Mouse (Mus musculus) hematopoietic stem cell, adult 5-6 weeks (primary cell): ENCODE measurements at regions not wholly inside any gene's neighbourhood (a gene's known extent, or its start where the extent isn't known, plus 50 kb on each side); places are given as distances from the start of the nearest gene placed in this dataset.

Experiments
- ATAC-seq, 2 experiments: fragments of 125-278 bp in 1 of 2; replicated peaks in 1 of 2; 2 replicates each; pipeline ENCODE4 v1.8.0; 2016 to 2017; ENCODE audit warnings: inconsistent platforms in 2 of 2, mild to moderate bottlenecking in 2 of 2, moderate number of reproducible peaks in 2 of 2, low read depth in 1 of 2, moderate TSS enrichment in 1 of 2; ENCODE audit not compliant: low FRiP score in 2 of 2, poor library complexity in 2 of 2, severe bottlenecking in 2 of 2, insufficient read depth in 1 of 2, low TSS enrichment in 1 of 2

DNA sequence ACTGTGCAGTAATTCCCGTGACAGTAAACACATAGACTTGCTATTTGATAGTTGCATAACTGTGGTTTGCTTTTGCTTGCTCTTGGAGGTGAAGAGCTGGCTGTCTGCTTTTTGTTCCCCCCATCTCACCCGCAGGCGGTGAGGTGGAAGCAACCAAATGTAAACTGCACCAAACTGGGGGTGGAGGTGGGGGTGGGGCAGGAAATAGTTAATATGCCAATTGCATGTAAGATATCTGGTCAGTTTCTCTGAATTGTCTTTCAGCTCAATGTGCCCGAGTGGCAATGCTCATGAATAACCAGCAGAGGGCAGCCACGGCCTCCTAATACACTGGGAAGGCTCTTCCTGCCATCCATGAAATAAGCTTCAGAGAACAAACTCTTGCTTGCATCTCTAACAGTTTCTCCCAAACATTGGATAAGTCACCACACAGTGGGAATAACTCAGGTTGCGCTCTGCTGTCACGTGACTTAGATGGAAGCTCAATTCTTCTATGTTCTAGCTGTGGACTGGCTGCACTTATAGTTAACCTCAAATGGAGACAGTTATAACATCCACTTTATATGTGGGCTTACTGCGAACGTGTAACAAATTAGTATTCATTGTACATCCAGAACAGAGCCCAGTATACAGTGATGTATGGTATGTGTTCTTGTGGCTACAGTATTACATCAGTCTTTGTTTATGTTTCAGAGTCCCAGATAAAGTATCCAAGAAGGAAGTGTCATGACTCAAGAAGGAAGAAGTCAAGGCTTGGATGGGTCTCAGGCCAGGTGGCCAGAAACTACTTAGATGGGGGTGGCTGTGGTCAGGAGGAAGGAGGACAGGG, 62.0 kb upstream of the Egflam start:
- peak; percentile 62 to 64; a peak in 2 of 4 replicates for ATAC-seq

DNA sequence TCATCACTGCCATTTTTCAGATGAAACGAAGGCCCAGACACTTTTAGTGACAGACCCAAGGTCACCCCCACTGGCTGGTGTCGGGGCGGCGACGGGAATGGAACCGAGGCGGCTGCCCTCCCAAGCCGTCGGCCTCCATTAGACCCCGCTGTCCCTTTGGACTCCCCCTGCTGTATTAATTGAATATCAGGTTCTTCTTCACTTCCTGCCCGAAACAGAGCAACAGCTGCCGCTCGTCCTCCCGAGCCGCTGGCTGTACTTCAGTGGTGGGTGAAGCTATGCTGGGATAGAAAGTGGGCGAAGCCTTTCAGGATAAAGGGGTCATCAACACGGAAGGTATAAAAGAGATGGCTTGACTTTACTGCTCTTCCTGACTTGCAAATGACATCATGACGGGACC, 64.4 kb upstream of the Egflam start:
- ATAC-seq: no peak

DNA sequence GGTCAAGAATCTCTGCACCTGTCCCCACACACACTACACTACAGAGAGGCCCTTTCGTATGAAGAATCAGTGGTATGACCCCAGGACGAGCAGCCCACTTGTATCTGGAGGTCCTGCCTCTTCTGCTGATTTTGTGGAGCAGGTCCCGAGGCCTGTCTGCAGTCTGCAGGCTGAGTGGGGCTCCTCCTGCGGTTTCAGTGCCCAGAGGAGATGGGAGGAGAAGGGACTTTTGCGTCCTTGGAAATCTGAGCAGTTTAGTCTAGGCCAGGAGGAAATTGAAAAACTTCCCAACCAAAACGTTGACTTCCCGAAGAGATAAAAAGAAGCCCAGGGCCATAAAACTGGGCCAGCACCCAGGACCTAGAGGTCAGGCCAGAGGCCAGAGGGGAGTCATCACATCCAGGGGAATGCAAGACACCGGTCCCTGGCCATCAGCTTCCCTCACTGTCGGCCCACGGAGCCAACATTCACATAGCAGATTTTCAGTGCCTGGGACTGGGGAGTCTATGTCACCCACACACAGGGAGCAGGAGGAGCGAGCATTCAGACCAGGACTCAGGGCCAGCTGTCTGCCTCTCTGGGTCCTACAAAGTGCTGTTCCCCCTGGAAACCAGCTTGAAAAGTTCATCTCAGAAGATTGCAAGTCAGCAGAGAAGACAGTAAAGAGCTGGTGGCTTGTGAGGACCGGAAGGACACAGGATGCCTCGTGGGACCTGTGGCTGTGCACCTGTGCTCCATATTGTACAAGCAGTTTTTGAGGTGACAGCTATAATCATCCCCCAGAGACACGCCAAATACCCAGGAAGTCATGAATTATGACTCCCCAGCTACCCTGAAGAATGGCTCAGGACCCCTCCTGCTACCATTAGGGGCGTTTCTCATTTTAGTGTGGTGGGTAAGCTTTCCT, 65.5 kb upstream of the Egflam start:
- no peak for ATAC-seq

DNA sequence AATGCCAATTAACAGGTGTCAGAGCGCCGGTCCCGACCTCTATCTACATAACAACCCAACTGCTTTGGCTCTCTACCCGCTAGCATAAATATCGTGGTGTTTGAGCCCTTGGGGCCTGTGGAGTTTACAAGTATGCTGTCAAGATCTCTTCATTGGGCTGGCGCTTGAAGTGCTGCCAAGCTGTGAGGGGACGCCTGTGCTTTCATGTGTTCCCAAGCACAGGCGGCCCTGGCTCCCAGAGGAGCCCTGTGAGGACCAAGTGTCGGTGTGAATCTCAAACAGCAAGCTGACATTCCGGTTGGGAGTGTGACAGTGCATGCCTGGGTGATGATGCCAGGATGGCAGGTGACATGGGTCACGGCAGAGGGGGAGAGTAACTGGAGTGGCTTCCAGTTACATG, 82.0 kb upstream of the Egflam start:
- no peak for ATAC-seq

DNA sequence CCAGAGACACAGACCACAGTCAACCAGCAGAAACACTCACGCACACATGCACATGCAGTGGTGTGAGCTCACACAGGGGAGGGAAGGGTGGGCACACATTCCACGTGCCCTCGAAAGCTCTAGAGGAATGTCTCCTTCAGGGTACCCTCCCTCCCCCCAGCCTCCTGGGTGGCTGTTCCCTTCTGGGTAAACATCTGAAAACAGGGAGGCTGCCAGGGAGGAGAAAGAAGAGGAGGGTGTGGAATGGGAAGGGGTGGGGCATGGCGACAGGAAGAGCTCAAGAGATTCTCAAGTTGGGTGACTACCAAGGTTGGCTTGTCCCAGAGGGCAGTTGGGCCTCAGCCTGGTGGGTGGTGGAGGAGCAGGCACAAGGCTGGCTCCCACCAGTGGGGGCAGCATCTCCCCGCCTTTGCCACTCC, 82.6 kb upstream of the Egflam start:
- no peak for ATAC-seq

DNA sequence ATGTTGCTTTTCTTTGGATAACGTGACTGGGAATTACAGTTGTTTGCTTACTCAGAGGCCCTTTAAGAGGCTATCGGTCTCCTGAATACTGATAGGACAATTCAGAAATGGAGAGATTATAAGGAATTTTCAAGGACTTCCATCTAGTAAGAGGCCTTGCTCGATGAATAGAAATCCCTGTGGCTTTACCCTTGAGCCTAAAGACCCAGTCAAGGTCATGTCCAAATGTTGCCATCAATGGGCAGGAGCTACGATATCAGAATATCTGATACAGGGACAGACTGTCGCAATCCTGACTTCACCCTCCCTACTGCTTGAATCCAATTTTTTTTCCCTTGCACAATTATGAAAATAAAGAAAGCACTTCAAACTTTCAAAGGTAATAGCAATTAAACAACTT, 85.5 kb upstream of the Egflam start:
- ATAC-seq: no peak

DNA sequence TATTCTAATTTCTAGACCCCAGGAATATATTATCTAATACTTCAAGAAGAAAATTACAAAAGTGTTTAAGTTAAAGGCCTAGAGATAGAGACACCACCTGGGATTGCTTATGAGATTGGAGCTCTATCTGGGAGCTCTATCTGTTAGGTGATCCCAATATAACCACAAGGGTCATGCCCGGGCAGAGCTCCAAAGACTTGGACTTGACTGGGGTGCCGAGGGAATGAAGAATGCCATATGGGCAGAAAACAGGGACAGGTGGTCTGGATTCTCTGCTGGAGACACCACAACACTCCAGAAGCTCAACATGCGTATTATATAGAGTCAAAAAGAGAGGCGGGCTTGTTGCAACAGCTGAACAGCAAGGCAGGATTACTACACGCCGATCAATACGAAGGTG, 92.9 kb upstream of the Egflam start:
- no peak for ATAC-seq

DNA sequence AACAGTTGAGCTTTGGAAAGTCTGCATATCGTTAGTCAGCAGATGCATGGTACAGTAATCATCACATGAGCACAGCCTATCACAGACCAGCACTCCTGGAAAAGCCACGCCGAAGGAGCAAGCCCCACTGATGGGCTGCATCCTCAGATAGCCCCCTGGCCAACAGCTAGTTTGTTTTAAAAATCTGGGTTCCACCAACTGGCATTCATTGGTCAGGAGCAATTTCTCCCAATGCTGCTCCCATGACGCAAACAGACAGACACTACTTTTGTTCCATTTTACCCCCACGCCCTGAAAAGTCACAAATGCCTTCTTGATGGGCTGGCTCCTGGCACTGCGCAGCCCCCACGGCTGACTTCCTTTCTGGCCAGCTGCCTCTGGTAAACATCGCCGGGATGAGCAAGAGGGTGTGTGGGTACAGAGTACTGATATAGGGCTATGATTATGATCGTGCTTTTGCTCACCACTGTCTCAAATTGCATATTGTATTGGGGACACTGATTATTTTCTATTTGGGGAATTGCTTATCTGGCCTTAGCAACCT, 95.0 kb upstream of the Egflam start:
- no peak for ATAC-seq

DNA sequence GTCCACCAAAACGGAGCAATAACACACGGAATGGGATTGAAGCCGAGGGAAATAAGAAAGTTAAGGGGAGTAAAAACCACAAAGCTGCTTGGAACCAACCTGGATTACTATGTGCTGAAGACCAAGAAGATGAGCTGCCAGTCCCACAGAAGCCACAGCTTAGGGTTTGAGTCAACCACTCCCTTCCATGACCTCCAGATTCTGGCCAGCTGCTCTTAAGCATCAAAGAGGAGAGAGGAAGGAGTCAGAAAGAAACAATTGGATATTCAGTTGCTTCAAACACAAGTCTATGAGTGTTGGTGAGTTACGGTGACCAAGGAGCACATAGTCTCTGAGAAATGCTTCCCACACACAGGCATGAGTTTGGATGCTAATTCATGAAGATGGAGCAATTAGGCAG, 99.7 kb upstream of the Egflam start:
- no peak for ATAC-seq

DNA sequence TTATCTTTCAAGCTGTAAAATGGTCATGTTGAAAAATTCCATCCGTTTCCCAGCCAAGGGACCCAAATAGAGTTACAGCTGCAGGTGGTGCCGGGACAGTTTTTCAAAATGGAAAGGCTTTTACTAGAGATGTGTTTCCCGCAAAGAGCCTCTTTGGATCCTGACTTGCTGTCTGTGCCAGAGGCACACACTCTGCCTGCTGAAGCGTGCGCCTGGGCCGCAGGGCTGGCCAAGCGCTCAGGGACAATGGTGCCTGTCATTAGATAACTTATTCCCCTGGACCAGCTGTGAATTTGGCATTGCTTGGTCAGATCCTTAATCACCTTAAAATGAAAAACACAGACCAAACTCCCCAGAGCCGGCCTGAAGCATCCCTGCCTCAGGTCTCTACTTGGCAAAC, 110.3 kb upstream of the Egflam start:
- no peak for ATAC-seq

DNA sequence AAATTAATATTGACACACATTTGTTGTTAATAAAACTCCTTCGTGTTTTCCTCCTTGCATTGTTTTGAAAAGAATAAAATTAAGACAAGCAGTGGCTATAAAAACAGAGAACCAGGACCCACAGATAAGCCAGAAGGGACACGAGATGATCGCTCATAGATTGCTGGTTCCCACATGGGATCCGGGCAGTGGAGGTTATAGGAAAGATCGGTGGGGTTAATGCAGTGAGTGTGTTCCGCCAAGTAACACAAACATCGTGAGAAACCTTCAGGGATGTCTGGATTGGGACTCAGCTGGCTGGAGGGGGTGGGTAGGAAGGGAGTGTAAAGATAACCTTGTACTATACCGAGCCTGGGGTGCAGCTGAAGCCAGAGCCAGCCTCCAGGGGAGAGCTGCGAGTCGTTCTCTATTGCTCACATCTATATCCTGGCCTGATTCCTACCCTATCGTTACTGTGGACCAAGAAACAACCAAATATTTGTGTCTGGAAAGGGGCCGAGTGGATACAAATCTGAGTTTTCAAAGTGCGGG, 116.6 kb upstream of the Egflam start:
- ATAC-seq: no peak

DNA sequence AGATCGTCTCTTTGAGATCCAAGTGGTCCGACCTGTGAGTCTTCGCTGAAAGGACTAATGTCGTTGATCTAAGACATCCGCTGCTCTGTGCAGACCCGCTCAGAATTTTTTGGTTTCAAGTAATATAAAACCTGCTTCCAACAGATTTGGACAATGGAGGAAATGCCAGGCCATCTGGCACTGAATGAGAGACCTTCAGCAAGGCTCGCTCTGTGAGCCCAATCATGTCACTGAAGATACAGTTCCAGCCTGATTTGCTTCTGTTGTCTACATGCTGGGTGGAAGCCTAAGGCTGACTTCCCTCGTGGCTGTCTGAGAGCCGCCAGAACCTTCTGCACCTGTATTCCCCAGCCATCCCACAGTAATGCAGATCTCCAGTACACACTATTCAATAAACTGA, 123.4 kb upstream of the Egflam start:
- ATAC-seq: no peak

DNA sequence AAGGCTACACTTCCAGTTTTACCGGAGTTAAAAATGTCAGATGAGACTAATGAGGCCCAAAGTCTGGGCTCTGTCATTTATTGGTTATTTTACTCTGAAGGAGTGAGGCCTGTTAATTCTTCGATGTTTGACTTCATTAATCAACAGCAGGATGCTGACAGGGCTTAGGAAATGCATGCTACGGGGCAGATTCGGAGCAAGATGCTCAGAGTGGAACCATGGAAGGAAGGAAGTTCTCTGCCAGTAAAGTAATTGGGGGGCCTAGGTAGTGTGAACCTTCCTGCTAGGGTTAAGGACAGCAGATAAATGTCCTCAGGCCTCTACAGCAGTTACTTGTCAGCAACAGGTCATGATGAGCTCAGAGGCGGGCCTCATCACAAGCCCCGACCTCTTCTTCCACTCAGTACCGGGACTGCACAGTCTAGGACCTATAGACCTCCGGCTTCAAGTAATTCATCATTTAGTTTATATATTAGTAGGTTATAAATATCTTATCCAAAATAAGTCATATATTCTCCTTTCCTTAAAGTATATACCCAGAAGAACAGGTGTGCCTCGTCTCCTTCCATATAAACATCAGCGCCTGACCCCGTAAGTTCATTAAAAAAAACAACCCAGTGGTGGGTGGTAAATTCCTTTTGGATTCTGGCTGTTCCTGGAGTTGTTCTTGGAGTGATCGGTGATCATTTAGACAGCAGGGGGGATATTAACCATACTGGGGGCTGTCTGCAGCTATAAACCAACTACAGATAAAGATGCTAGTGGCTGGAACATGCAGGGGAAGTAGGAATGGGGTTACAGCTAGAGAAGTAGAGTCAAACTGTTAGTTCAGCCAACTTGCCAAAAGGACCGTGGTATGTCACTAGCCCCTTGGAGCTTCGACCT, 124.9 kb upstream of the Egflam start:
- no peak for ATAC-seq

DNA sequence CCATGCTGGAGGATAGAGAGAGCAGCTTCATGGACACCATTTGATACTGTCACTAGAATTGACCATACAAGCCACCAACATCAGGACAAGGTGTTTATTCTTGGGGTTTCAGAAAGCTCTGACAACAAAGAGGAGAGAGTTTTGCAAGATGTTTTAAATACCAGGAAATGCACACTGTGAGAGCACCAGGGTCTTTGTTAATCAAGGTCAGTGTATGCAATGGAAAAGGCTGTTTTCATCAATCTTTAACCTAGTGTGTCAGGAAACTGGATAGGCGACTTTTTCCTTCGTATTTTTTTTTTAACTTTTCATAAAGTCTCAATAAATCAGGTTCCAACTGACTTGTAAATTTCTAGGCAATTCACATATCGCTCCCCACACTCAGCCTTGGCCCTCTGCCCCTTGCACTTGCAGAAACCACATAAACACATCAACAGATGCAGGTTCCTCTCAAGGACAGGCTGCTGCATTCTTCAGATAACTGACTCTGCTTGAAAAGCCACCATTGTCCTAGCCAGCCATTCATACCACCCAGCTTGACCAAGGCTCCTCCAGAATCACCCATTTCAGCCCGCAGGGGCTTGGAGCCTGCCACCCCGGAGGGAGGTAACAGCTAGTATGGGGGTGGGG, 132.9 kb upstream of the Egflam start:
- ATAC-seq: no peak

DNA sequence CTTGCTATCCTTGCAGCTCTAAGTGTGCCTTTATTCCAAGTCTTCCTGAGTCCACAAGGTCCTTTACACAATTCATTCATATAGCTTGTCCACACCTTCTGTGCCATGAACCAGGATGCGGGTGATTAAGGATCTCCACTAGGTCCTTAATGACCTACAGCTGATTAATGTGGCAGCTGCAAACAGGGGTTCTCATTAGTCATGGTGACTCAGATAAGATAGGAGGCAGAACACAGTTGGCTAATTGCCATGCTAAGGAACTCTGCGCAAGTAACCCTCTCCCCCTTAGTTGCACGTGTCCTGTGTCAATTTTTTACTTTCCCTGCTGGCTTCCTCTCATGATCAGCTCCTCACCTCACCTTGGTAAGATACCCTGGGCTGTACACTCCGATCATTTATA, 139.7 kb upstream of the Egflam start:
- ATAC-seq: no peak

DNA sequence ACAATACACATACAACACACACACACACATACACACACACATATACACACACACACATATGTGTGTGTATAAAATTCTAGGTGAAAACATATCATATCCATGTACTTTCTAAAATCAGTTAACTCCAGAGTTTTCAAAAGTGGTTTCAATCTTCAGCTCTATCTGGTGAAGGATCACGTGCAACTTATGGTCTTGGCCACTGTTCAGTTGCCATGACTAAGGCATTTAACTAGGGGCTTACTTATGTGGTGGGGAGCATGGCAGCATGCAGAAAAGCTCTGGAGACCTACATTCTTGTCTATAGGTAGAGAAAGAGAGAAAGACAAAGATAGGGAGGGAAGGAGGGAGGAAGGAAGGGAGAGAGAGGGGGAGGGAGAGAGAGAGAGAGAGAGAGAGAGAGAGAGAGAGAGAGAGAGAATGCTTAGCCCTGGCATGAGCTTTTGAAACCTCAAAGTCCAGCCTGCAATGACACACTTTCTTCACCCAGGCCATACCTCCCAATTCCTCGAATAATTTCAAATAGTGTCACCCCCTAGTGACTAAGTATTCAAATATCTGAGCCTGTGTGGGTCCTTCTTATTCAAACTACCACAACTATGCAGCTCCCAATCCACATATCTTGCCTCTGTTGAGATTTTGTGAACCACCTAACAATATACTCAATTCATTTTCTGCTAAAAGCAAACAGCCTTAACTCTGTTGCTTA, 155.1 kb upstream of the Egflam start:
- peak; percentile 14 to 53; a peak in 1 of 4 replicates for ATAC-seq
